Mouse (Mus musculus) monocyte, adult 5-6 weeks (primary cell): ENCODE measurements at regions not wholly inside any gene's neighbourhood (a gene's known extent, or its start where the extent isn't known, plus 50 kb on each side); places are given as distances from the start of the nearest gene placed in this dataset.

Experiments used
- ATAC-seq: fragments of 153-309, 156-312 bp; replicated peaks from 2 replicates; pipeline ENCODE4 v1.8.0; 2017; ENCODE audit warnings: mild to moderate bottlenecking; ENCODE audit not compliant: low TSS enrichment, insufficient number of reproducible peaks, severe bottlenecking, poor library complexity, low FRiP score

- no peak for ATAC-seq
Observed at GRCm38 (mm10) chr17:31732176-31732880, 54.7 kb downstream of the Cryaa start.

- ATAC-seq: no peak
Observed at GRCm38 (mm10) chr17:31734521-31734920, 56.9 kb downstream of the Cryaa start.

GRCm38 (mm10) chr17:31736716-31737115, 59.1 kb downstream of the Cryaa start:
- peak; percentile 80 for ATAC-seq

GRCm38 (mm10) chr17:31738249-31738648, 60.6 kb downstream of the Cryaa start:
- ATAC-seq: no peak

GRCm38 (mm10) chr17:31739586-31739985, 62.0 kb downstream of the Cryaa start:
- ATAC-seq: no peak

GRCm38 (mm10) chr17:31740059-31740458, 62.5 kb downstream of the Cryaa start:
- no peak for ATAC-seq

- no peak for ATAC-seq
Observed at GRCm38 (mm10) chr17:31743656-31744055, 66.0 kb downstream of the Cryaa start.

GRCm38 (mm10) chr17:31746198-31747111, 68.8 kb downstream of the Cryaa start:
- ATAC-seq: no peak

GRCm38 (mm10) chr17:31747563-31747962, 70.0 kb downstream of the Cryaa start:
- no peak for ATAC-seq

GRCm38 (mm10) chr17:31748158-31748557, 70.6 kb downstream of the Cryaa start:
- ATAC-seq: no peak

- no peak for ATAC-seq
Observed at GRCm38 (mm10) chr17:31748971-31749370, 71.4 kb downstream of the Cryaa start.

GRCm38 (mm10) chr17:31751262-31751661, 73.7 kb downstream of the Cryaa start:
- no peak for ATAC-seq

- ATAC-seq: peak; percentile 92
Observed at GRCm38 (mm10) chr17:31753113-31753858, 75.7 kb downstream of the Cryaa start.

- ATAC-seq: no peak
Observed at GRCm38 (mm10) chr17:31753859-31754229, 76.2 kb downstream of the Cryaa start.

GRCm38 (mm10) chr17:31760465-31760864, 82.9 kb downstream of the Cryaa start:
- ATAC-seq: peak; percentile 69

GRCm38 (mm10) chr17:31763078-31763477, 85.5 kb downstream of the Cryaa start:
- no peak for ATAC-seq

- no peak for ATAC-seq
Observed at GRCm38 (mm10) chr17:31766779-31767697, 88.6 kb downstream of the Sik1 start.

- ATAC-seq: no peak
Observed at GRCm38 (mm10) chr17:31772201-31772820, 83.3 kb downstream of the Sik1 start.
